Mouse (Mus musculus) liver, embryonic 12.5 days (tissue): ENCODE results near the gene Macrod1. TPM values are rescaled to one million over a fixed set of nuclear protein-coding genes. Genes with fewer than 3 reads are reported as not detected.

Source experiments
- polyA plus RNA-seq: library from polyadenylated mRNA; unstranded; fragments of >200 nt; fragmentation: Nextera tagmentation; extraction: Ambion mirVana; gene quantifications from 2 replicates; pipeline ENCODE4 v1.2.1, GENCODE M21; 2016

The Macrod1 gene
- polyA plus RNA-seq, 1 experiment from 2014 or later: 7.6 TPM

Other genes starting within 250 kb of the Macrod1 start
- 8.5 and 8.7 TPM in 2 replicates for gene Rps6ka4, start 216.2 kb upstream of the Macrod1 start, polyA plus RNA-seq
- 2.8 and 3.3 TPM in 2 replicates for gene Ccdc88b, start 198.6 kb upstream of the Macrod1 start, polyA plus RNA-seq
- gene Trmt112, start 147.1 kb upstream of the Macrod1 start, polyA plus RNA-seq: 115 TPM in 2 replicates
- gene Prdx5, start 146.7 kb upstream of the Macrod1 start, polyA plus RNA-seq: 94.2 and 101 TPM in 2 replicates
- gene Esrra, start 135.0 kb upstream of the Macrod1 start, polyA plus RNA-seq: 6.5 and 6.8 TPM in 2 replicates
- gene Catsperz, start 131.4 kb upstream of the Macrod1 start, polyA plus RNA-seq: 0.80 and 0.93 TPM in 2 replicates
- gene Kcnk4, start 122.3 kb upstream of the Macrod1 start, polyA plus RNA-seq: 0.05 TPM in 1 of 2 replicates, not detected in the other
- gene Bad, start 114.9 kb upstream of the Macrod1 start, polyA plus RNA-seq: 36.4 and 37.6 TPM in 2 replicates
- 8.8 and 9.9 TPM in 2 replicates for gene Gpr137, start 114.3 kb upstream of the Macrod1 start, polyA plus RNA-seq
- 153 and 155 TPM in 2 replicates for gene Ppp1r14b, start 81.8 kb upstream of the Macrod1 start, polyA plus RNA-seq
- gene Plcb3, start 80.3 kb upstream of the Macrod1 start, polyA plus RNA-seq: 13.6 and 14.4 TPM in 2 replicates
- 91.7 and 92.0 TPM in 2 replicates for gene Fkbp2, start 76.3 kb upstream of the Macrod1 start, polyA plus RNA-seq
- 23.2 and 23.3 TPM in 2 replicates for gene Vegfb, start 69.2 kb upstream of the Macrod1 start, polyA plus RNA-seq
- 12.1 and 12.7 TPM in 2 replicates for gene Dnajc4, start 64.2 kb upstream of the Macrod1 start, polyA plus RNA-seq
- gene Nudt22, start 60.7 kb upstream of the Macrod1 start, polyA plus RNA-seq: 10.0 and 11.9 TPM in 2 replicates
- 2.2 and 2.5 TPM in 2 replicates for gene Trpt1, start 60.7 kb upstream of the Macrod1 start, polyA plus RNA-seq
- gene Fermt3, start 37.3 kb upstream of the Macrod1 start, polyA plus RNA-seq: 135 and 147 TPM in 2 replicates
- gene Stip1, start 16.8 kb upstream of the Macrod1 start, polyA plus RNA-seq: 218 and 230 TPM in 2 replicates
- gene Flrt1, start 48.9 kb downstream of the Macrod1 start, polyA plus RNA-seq: 0.23 TPM in 2 replicates
- 85.0 and 85.2 TPM in 2 replicates for gene Otub1, start 149.5 kb downstream of the Macrod1 start, polyA plus RNA-seq
- 915 and 936 TPM in 2 replicates for gene Cox8a, start 160.8 kb downstream of the Macrod1 start, polyA plus RNA-seq
- gene Naa40, start 184.4 kb downstream of the Macrod1 start, polyA plus RNA-seq: 42.0 and 44.8 TPM in 2 replicates
- gene Rcor2, start 210.5 kb downstream of the Macrod1 start, polyA plus RNA-seq: 4.0 and 5.1 TPM in 2 replicates